Mouse (Mus musculus): ENCODE data around the gene Olfr1415. TPM values are rescaled to one million over a fixed set of nuclear protein-coding genes. Genes with fewer than 3 reads are reported as not detected.
"Not testable (repeated sequence)": the region's sequence is repeated elsewhere in the genome, so short reads cannot be mapped to it uniquely, and the experiment has no call there.

Olfr1415 gene
- polyA plus RNA-seq (2016; fragmentation: Nextera tagmentation; extraction: Ambion mirVana): not detected in 2 replicates

- peaks cover 9% of the 10 kb centered on the region; the same call in 1 of the 2 replicates for H3K9me3 ChIP-seq
- DNase-seq (ENCODE audit: extremely low spot score, low spot score): no peak
- 79% methylated on average over 2 of the region's 2 CpGs for WGBS
- no peak within 1 kb of the TSS for H3K27ac ChIP-seq
- H3K27me3 ChIP-seq (ENCODE audit: poor library complexity, severe bottlenecking): no peaks in the 10 kb centered on the region
- no peaks in the 10 kb centered on the region for H3K36me3 ChIP-seq (replicated peaks)
- H3K4me1 ChIP-seq: no peaks in the 10 kb centered on the region
- H3K4me3 ChIP-seq: no peak within 1 kb of the TSS
Observed at GRCm38 (mm10) chr1:92496001-92496400, at the start of gene Olfr1415. Olfr1415 (minus strand) TSS chr1:92496101.

DNA sequence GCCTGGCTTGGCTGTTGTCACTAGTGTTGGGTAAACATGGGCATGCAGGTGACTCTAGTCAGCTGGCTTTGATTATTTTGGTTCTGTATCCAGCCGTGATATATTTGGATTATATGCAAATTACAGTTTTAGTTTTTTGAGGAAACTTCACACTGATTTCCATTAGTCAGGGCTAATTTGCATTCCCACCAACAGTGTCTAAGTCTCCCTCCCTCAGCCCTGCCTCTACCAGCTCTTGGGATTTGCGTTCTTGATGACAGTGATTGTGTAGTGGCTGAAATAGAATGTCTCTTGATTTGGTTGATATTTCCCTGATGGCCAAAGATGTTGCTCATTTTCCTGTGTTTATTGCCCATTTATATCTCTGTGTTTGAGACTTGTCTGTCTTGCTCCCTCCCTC, 43.2 kb upstream of the Olfr1415 start:
- Histone ChIP-seq H3K27me3 (ENCODE audit: poor library complexity, severe bottlenecking) (no peaks in the 10 kb centered on the region), H3K36me3 (replicated peaks) (no peaks in the 10 kb centered on the region), H3K27ac (no peak overlapping the region), H3K9me3 (no peaks in the 10 kb centered on the region), H3K4me1 (no peaks in the 10 kb centered on the region), H3K4me3 (no peak overlapping the region)
- WGBS: 65% methylated on average over 2 of the region's 2 CpGs
- DNase-seq (ENCODE audit: extremely low spot score, low spot score): no peak

GRCm38 (mm10) chr1:92536972-92537371, 41.1 kb upstream of the Olfr1415 start:
- Histone ChIP-seq H3K27ac (no peak overlapping the region), H3K36me3 (replicated peaks) (no peaks in the 10 kb centered on the region), H3K27me3 (ENCODE audit: poor library complexity, severe bottlenecking) (no peaks in the 10 kb centered on the region), H3K4me3 (no peak overlapping the region), H3K9me3 (no peaks in the 10 kb centered on the region), H3K4me1 (no peaks in the 10 kb centered on the region)
- 53% methylated on average over 5 of the region's 5 CpGs for WGBS
- no peak for DNase-seq (ENCODE audit: extremely low spot score, low spot score)

DNA sequence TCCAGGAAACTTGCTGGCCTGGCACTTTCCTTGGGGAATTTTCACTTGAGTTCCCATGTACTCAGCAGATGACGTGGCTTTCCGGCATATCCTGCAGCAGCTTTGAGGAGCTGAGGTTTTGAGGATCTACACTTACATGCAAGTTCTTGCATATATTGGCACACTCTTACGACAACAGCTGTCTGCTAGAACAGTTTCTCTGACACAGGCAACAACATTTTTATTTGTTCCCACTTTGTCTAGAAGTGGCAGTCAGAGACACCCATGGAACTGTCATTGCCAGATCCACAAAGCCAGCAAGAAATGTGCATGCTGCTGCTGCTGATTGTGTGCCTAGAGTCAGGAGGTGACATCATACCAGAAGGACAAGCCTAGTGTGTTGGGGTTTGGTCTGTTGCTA, 27.9 kb upstream of the Olfr1415 start:
- WGBS: 93% methylated on average over 3 of the region's 3 CpGs
- no peaks in the 10 kb centered on the region for H3K36me3 ChIP-seq (replicated peaks)
- no peaks in the 10 kb centered on the region for H3K27me3 ChIP-seq (ENCODE audit: poor library complexity, severe bottlenecking)
- no peaks in the 10 kb centered on the region for H3K9me3 ChIP-seq
- no peak for DNase-seq (ENCODE audit: extremely low spot score, low spot score)
- peaks cover 20% of the 10 kb centered on the region for H3K4me1 ChIP-seq
- no peak overlapping the region for H3K4me3 ChIP-seq
- H3K27ac ChIP-seq: no peak overlapping the region

DNA sequence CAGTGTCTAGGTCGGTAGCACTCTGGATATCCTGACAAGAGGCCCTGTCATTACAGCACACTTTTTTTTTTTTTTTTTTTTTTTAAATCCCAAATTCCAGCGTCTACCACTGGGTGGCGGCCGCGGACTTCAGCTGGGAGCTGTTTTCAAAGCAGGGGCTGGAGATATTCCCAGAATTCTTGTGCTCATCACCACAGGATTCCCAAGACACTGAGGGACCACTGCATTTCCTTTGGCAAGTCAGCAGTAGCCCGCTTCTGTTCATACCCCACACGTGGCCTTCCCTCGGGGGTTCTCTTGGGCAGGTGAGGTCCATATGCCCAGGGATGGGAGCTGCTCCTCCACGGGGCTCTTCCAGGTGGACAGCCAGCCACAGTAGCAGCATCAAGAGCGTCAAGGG, 25.5 kb upstream of the Olfr1415 start:
- Histone ChIP-seq H3K4me1 (peaks cover 20% of the 10 kb centered on the region), H3K9me3 (no peaks in the 10 kb centered on the region), H3K36me3 (replicated peaks) (no peaks in the 10 kb centered on the region), H3K27me3 (ENCODE audit: poor library complexity, severe bottlenecking) (no peaks in the 10 kb centered on the region), H3K27ac (no peak overlapping the region), H3K4me3 (no peak overlapping the region)
- 23% methylated on average over 10 of the region's 10 CpGs for WGBS
- DNase-seq (ENCODE audit: extremely low spot score, low spot score): peak; percentile 41

GRCm38 (mm10) chr1:92519046-92519445, 23.1 kb upstream of the Olfr1415 start:
- Histone ChIP-seq H3K36me3 (replicated peaks) (no peaks in the 10 kb centered on the region), H3K4me3 (no peak overlapping the region), H3K4me1 (peaks cover 20% of the 10 kb centered on the region), H3K27ac (no peak overlapping the region), H3K9me3 (no peaks in the 10 kb centered on the region), H3K27me3 (ENCODE audit: poor library complexity, severe bottlenecking) (no peaks in the 10 kb centered on the region)
- 89% methylated on average over 6 of the region's 6 CpGs for WGBS
- no peak for DNase-seq (ENCODE audit: extremely low spot score, low spot score)

GRCm38 (mm10) chr1:92518561-92518960, 22.7 kb upstream of the Olfr1415 start, which contains the start of gene Olfr1414:
Olfr1414 (minus strand) TSS chr1:92518661.
- no peaks in the 10 kb centered on the region for H3K36me3 ChIP-seq (replicated peaks)
- H3K4me1 ChIP-seq: peaks cover 20% of the 10 kb centered on the region
- no peak within 1 kb of the TSS for H3K4me3 ChIP-seq
- WGBS: 89% methylated on average over 3 of the region's 3 CpGs
- no peak within 1 kb of the TSS for H3K27ac ChIP-seq
- H3K27me3 ChIP-seq (ENCODE audit: poor library complexity, severe bottlenecking): no peaks in the 10 kb centered on the region
- DNase-seq (ENCODE audit: extremely low spot score, low spot score): no peak
- H3K9me3 ChIP-seq: no peaks in the 10 kb centered on the region

DNA sequence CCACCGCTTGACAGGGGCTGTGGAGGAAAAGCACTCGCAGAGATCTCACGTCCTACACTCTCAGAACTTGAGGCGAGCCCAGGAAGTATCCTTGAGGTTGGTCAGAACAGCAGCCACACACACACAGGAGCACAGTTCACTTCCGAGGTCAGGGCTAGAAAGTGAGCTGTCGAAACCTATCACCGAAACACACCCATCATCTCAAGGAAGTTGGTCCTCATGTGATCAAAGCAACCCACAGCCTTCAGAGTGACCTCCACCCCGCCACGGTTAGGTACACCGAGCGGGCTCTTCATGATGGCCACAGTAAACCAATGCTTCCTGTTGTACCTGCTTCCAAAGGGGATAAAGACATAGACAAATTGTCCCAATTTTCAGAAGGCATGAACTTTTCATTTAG, 19.5 kb upstream of the Olfr1415 start:
- Histone ChIP-seq H3K27ac (no peak overlapping the region), H3K36me3 (replicated peaks) (no peaks in the 10 kb centered on the region), H3K4me3 (no peak overlapping the region), H3K27me3 (ENCODE audit: poor library complexity, severe bottlenecking) (no peaks in the 10 kb centered on the region), H3K9me3 (no peaks in the 10 kb centered on the region), H3K4me1 (peaks cover 3% of the 10 kb centered on the region; the same call in 1 of the 2 replicates)
- DNase-seq (ENCODE audit: extremely low spot score, low spot score): no peak
- 89% methylated on average over 11 of the region's 11 CpGs for WGBS

GRCm38 (mm10) chr1:92511646-92512045, 15.7 kb upstream of the Olfr1415 start:
- DNase-seq (ENCODE audit: extremely low spot score, low spot score); H3K4me1 ChIP-seq; H3K27me3 ChIP-seq (ENCODE audit: poor library complexity, severe bottlenecking); H3K27ac ChIP-seq; H3K9me3 ChIP-seq; H3K36me3 ChIP-seq (replicated peaks); H3K4me3 ChIP-seq: not testable (repeated sequence)
- WGBS: 91% methylated on average over 5 of the region's 5 CpGs

- no peaks in the 10 kb centered on the region for H3K36me3 ChIP-seq (replicated peaks)
- DNase-seq (ENCODE audit: extremely low spot score, low spot score): no peak
Observed at GRCm38 (mm10) chr1:92485013-92485412, 10.9 kb downstream of the Olfr1415 start, which contains the start of gene Olfr1416. Olfr1416 (minus strand) TSS chr1:92485113.

GRCm38 (mm10) chr1:92474066-92474578, 21.8 kb downstream of the Olfr1415 start:
- Histone ChIP-seq H3K27ac (peak overlapping the region; percentile 80), H3K9me3 (no peaks in the 10 kb centered on the region), H3K27me3 (ENCODE audit: poor library complexity, severe bottlenecking) (no peaks in the 10 kb centered on the region), H3K4me3 (peak overlapping the region; percentile 98), H3K4me1 (peaks cover 18% of the 10 kb centered on the region), H3K36me3 (replicated peaks) (peaks cover 23% of the 10 kb centered on the region)
- 5% methylated on average over 10 of the region's 10 CpGs for WGBS
- DNase-seq (ENCODE audit: extremely low spot score, low spot score): no peak

More at GRCm38 (mm10) chr1:92485013-92485412, 10.9 kb downstream of the Olfr1415 start, which contains the start of gene Olfr1416:
- H3K27ac ChIP-seq: no peak within 1 kb of the TSS
- H3K4me3 ChIP-seq: no peak within 1 kb of the TSS
- no peaks in the 10 kb centered on the region for H3K27me3 ChIP-seq (ENCODE audit: poor library complexity, severe bottlenecking)
- H3K4me1 ChIP-seq: no peaks in the 10 kb centered on the region
- H3K9me3 ChIP-seq: peaks cover 15% of the 10 kb centered on the region

- H3K27ac ChIP-seq: peak within 1 kb of the TSS; percentile 92
- DNase-seq (ENCODE audit: extremely low spot score, low spot score): peak; percentile 97
Observed at GRCm38 (mm10) chr1:92473165-92474041, 22.5 kb downstream of the Olfr1415 start, which contains the start of gene Ndufa10. Ndufa10 (minus strand) TSS chr1:92473860.

DNA sequence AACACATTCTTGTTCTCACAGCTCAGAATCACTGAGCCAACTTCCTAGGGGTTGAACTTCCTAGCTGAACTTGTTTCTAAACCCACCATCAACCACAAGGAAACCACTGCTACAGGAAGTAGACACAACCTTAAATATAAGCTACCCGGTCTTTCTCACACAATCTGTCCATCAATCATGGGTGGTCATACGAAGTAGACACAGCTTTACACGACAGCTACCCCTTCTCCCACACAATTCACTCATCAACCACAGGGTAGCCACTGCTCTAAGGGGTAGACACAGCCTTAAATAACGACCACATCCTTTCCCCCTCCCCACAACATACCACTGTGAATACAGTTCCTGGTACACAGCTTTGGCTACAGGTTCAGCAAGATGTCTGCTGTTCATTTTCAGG, 27.0 kb downstream of the Olfr1415 start:
- no peaks in the 10 kb centered on the region for H3K27me3 ChIP-seq (ENCODE audit: poor library complexity, severe bottlenecking)
- no peak for DNase-seq (ENCODE audit: extremely low spot score, low spot score)
- no peak overlapping the region for H3K4me3 ChIP-seq
- WGBS: 89% methylated on average over 4 of the region's 4 CpGs
- no peaks in the 10 kb centered on the region for H3K9me3 ChIP-seq
- peaks cover 12% of the 10 kb centered on the region for H3K4me1 ChIP-seq
- H3K27ac ChIP-seq: no peak overlapping the region
- peaks cover 75% of the 10 kb centered on the region for H3K36me3 ChIP-seq (replicated peaks)

More at GRCm38 (mm10) chr1:92473165-92474041, 22.5 kb downstream of the Olfr1415 start, which contains the start of gene Ndufa10:
- peaks cover 30% of the 10 kb centered on the region for H3K36me3 ChIP-seq (replicated peaks)
- H3K4me1 ChIP-seq: peaks cover 18% of the 10 kb centered on the region
- H3K27me3 ChIP-seq (ENCODE audit: poor library complexity, severe bottlenecking): no peaks in the 10 kb centered on the region
- WGBS: under 1% methylated on average over 67 of the region's 67 CpGs
- H3K4me3 ChIP-seq: peak within 1 kb of the TSS; percentile 98
- H3K9me3 ChIP-seq: no peaks in the 10 kb centered on the region
